Mouse (Mus musculus) heart, embryonic 15.5 days (tissue): ENCODE measurements around the gene Fancb. TPM values are rescaled to one million over a fixed set of nuclear protein-coding genes. Genes with fewer than 3 reads are reported as not detected.

ENCODE experiments used
- polyA plus RNA-seq: library from polyadenylated mRNA; unstranded; fragments of >200 nt; fragmentation: Nextera tagmentation; extraction: Ambion mirVana; gene quantifications from 2 replicates; pipeline ENCODE4 v1.2.1, GENCODE M21; 2015

Fancb gene
- polyA plus RNA-seq, 1 experiment from 2014 or later: 5.4 TPM

Other genes starting within 250 kb of the Fancb start
- 8.6 and 9.9 TPM in 2 replicates for gene Mospd2, start 217 bp upstream of the Fancb start, polyA plus RNA-seq
- not detected in 2 replicates for gene Gm17604, start 24.2 kb downstream of the Fancb start, polyA plus RNA-seq